Mouse (Mus musculus) spleen, adult 2 months (tissue): ENCODE results near the gene Gm29427. TPM values are rescaled to one million over a fixed set of nuclear protein-coding genes. Genes with fewer than 3 reads are reported as not detected.
"Not testable (repeated sequence)": the region's sequence is repeated elsewhere in the genome, so short reads cannot be mapped to it uniquely, and the experiment has no call there.

ENCODE experiments used
- DNase-seq, 2 experiments: peaks; one replicate each; pipeline versions ENCODE4 v3.0.0 to v3.0.0-alpha.2; 2012 to 2021; ENCODE audit warnings: low spot score in 2 of 2, low read depth in 1 of 2
- H3K27ac ChIP-seq: fragments of 200-500 bp; 2 replicates; pipeline ENCODE4 v1.5.1; 2012; ENCODE audit warnings: low read length, inconsistent platforms; ENCODE audit not compliant: insufficient read depth
- H3K27me3 ChIP-seq: fragments of 200-500 bp; 2 replicates; pipeline ENCODE4 v1.6.1; 2012; ENCODE audit warnings: mild to moderate bottlenecking, moderate library complexity, low read length, inconsistent platforms; ENCODE audit not compliant: control insufficient read depth, insufficient read depth
- H3K36me3 ChIP-seq: fragments of 200-500 bp; 2 replicates; pipeline ENCODE4 v1.6.1; 2012; ENCODE audit warnings: mild to moderate bottlenecking, low read length, inconsistent platforms; ENCODE audit not compliant: control insufficient read depth, insufficient read depth
- H3K4me1 ChIP-seq: fragments of 200-500 bp; 2 replicates; pipeline ENCODE4 v1.6.1; 2011; ENCODE audit warnings: inconsistent platforms; ENCODE audit not compliant: control insufficient read depth, insufficient read depth, insufficient read length
- H3K4me3 ChIP-seq: fragments of 200-500 bp; 2 replicates; pipeline ENCODE4 v1.5.1; 2011; ENCODE audit warnings: mild to moderate bottlenecking, inconsistent platforms; ENCODE audit not compliant: insufficient read depth, insufficient read length; ENCODE audit errors: extremely low read depth
- CTCF ChIP-seq: fragments of 200-500 bp; IDR thresholded peaks from 2 replicates; pipeline ENCODE4 v1.5.1; 2011; ENCODE audit warnings: mild to moderate bottlenecking, inconsistent platforms; ENCODE audit not compliant: insufficient read depth, insufficient read length, insufficient replicate concordance; ENCODE audit errors: extremely low read depth
- POLR2A ChIP-seq: fragments of 200-500 bp; IDR thresholded peaks from 2 replicates; pipeline ENCODE4 v1.6.1; 2011; ENCODE audit warnings: low read depth, low read length, inconsistent platforms
- WGBS: fragments of 180-500 bp; shearing (Covaris S2); methylation state at CpG from one replicate; pipeline ENCODE4 v1.1.7; 2018; 5-methylcytosine and 5-hydroxymethylcytosine counted together
- polyA plus RNA-seq: library from polyadenylated mRNA; depleted of rRNA; stranded (reverse); fragments of >200 nt; gene quantifications from 2 replicates; pipeline ENCODE4 v1.2.3, GENCODE M21; 2012

Gm29427 gene
- polyA plus RNA-seq, 1 experiment = not detected

DNA sequence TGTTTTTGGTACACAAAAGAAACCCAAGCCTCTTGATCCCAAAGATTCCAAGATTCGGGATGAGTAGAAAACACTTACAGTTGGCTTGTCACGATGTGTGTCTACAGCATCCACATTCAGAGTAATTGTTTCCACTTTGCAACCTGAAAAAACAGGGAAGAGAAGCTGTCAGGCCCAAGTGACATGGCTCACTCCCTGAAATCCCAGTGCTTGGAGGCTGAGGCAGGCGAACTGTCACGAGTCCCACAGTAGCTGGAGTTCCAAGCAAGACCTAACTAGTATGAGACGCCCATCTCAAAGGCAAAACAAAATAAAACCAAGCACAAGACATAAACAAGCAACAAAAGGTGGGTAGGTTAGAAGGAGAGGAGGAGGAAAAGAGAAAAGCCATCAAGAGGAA, 17.0 kb downstream of the Gm29427 start:
- 93% methylated on average over 5 of the region's 5 CpGs for WGBS
- no peak overlapping the region for H3K27ac ChIP-seq
- no peak for TF ChIP-seq CTCF
- no peak for TF ChIP-seq POLR2A
- no peaks in the 10 kb centered on the region for H3K4me1 ChIP-seq
- no peaks in the 10 kb centered on the region for H3K27me3 ChIP-seq
- H3K36me3 ChIP-seq = peaks cover 26% of the 10 kb centered on the region
- DNase-seq = no peak
- H3K4me3 ChIP-seq = no peak overlapping the region

DNA sequence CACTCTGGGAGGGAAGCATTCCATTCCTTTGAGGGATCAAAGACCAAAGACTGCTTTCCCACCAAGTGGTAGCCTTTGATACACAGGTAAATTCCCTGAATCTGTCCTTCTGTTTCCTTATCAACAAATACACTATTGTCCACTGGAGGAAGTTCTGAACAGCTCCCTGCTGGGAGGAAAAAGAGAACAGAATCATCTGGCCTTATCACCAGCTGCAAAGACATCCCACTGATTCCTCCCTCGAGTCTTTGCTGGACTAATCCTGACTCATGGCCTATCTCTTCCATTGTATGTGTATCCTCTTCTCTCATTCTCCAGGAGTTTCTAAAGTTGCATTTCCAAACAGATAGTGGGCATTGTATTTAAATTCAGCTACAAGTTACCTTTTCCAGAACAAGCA, 31.7 kb downstream of the Gm29427 start:
- no peak for DNase-seq
- H3K4me3 ChIP-seq = no peak overlapping the region
- 58% methylated on average over 1 of the region's 1 CpGs for WGBS
- H3K27me3 ChIP-seq = no peaks in the 10 kb centered on the region
- H3K36me3 ChIP-seq = no peaks in the 10 kb centered on the region
- no peaks in the 10 kb centered on the region for H3K4me1 ChIP-seq
- no peak overlapping the region for H3K27ac ChIP-seq
- TF ChIP-seq CTCF = no peak

DNA sequence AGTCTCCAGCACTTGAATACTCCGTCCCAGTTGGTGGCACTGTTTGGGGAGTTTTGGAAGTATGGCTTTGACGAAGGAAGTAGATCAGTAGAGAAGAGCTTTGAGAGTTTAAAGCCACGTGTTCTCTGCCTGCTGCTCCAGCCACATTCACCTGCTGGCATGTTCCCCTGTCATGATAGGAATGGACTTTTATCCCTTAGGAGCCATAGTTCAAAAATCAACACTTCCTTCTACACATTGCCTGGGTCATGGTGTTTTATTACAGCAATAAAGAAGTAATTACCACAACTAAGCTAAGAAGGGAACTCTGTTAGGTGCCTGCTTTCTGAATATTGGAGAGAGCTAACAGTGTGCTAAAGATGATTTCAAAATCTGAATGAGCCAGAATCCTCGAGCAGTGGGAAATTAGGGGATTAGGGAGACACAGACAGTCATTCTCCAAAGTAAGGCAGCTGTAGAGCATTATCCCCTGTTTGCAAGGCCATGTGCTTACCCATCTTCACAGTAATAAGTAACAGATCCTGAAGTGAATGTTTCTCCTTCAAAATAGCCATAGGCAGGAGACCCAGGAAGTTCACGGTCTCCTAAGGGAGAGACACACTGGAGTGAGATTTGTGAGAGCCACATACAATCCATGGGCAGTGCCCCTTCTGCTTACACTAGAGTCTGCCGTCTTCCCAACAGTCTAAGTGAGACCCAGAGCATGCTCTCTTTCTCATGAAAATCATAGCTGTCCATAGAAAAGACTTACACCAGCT, 33.8 kb downstream of the Gm29427 start:
- Histone ChIP-seq H3K27ac (no peak overlapping the region), H3K4me1 (no peaks in the 10 kb centered on the region), H3K36me3 (no peaks in the 10 kb centered on the region), H3K4me3 (no peak overlapping the region), H3K27me3 (no peaks in the 10 kb centered on the region)
- 87% methylated on average over 6 of the region's 6 CpGs for WGBS
- no peak for TF ChIP-seq POLR2A
- TF ChIP-seq CTCF = no peak
- DNase-seq = no peak

DNA sequence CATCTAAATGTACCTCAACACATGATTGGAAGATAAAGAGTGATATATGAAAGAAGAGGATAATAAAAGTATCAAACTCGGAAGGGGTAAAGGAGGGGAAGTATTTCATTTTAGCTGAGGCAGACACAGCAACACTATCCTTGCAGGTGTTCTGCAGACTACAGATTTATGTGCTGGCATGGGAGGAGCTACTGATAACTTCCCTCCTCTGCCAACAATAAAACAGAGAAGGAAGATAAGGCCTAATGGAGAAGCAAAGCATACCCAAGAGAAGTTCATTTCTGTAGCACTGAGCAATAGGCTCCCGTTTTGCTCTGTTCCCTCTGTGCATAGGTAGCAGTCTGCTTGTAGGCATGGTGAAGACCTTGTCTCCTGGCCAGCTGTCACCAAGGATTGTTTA, 34.5 kb downstream of the Gm29427 start:
- no peak overlapping the region for H3K27ac ChIP-seq
- WGBS = 30% methylated on average over 2 of the region's 2 CpGs
- H3K4me3 ChIP-seq = no peak overlapping the region

DNA sequence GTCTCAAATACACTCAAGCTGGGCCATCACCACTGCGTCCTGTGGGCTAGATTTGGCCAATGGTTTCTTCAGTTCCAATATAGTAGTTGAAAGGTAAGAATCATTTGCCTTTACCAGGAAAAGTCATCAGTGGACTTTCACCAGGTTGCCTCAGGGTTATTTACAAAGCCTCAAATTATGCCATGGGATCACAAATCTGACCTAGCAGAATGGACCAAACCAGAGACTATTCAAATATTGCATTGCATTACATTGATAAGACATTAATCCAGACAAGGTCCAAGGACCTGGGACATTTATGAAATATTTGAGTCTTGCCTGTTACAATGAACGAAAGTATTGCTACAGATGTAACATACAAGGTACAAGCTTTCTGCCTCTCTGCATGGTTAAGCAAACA, 37.0 kb downstream of the Gm29427 start:
- Histone ChIP-seq H3K27me3 (no peaks in the 10 kb centered on the region), H3K27ac (no peak overlapping the region), H3K36me3 (no peaks in the 10 kb centered on the region), H3K4me3 (no peak overlapping the region), H3K4me1 (no peaks in the 10 kb centered on the region)
- TF ChIP-seq CTCF = no peak
- TF ChIP-seq POLR2A = no peak
- 91% methylated on average over 2 of the region's 2 CpGs for WGBS
- DNase-seq = no peak

More for the DNA sequence above, 34.5 kb downstream of the Gm29427 start:
- no peak for DNase-seq
- H3K4me1 ChIP-seq = no peaks in the 10 kb centered on the region
- TF ChIP-seq CTCF (no peak), POLR2A (no peak)
- H3K27me3 ChIP-seq = no peaks in the 10 kb centered on the region
- H3K36me3 ChIP-seq = no peaks in the 10 kb centered on the region

DNA sequence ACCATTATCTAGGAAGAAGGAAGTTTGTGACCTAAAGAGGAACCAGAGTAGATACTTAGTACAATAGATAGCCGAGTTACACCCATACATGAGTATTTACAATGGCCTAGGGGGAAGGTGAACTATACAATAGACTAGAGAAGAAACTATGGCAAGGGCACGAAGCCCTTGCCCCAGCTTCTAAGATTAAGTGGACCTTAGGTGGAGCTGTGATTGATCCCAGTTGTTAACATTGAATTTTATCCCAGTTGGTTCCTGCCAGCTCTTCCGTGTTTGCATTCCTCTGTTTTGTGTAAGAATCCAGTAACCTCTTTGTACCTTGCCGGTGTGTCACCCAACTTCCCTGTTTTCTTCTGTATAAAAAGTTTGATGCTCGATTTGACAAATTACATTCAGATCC, 52.0 kb downstream of the Gm29427 start:
- not testable (repeated sequence) for H3K27ac ChIP-seq, H3K4me1 ChIP-seq, H3K36me3 ChIP-seq, H3K27me3 ChIP-seq, DNase-seq, H3K4me3 ChIP-seq
- WGBS = 83% methylated on average over 5 of the region's 5 CpGs

DNA sequence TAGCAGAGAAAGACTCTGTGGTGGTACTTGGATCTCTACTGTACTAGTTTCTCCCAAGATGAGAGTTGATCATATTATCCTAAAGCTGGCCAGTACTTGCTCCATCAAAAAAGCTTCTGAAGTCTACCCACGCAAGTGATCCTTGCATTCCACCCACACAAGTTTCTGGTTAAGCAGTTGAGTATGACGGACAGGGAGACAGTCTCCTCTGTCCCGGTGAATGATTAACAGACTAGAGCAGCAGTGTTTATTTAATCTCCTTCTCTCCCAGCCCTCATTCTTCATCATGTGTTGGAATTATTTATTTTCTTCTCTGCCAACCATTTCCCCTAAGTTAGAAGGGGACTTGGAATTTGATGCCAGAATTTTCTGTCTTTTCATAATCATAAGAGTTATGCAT, 54.1 kb downstream of the Gm29427 start, which contains the start of gene C4bp:
Gene C4bp (minus strand): TSS at position 179 of the 400 bp plus-strand sequence.
- 93% methylated on average over 3 of the region's 3 CpGs for WGBS
- Histone ChIP-seq H3K27me3 (peaks cover 2% of the 10 kb centered on the region; the same call in 1 of the 2 replicates), H3K4me3 (no peak within 1 kb of the TSS), H3K36me3 (no peaks in the 10 kb centered on the region), H3K27ac (no peak within 1 kb of the TSS), H3K4me1 (no peaks in the 10 kb centered on the region)
- DNase-seq = no peak
- no peak for TF ChIP-seq CTCF

DNA sequence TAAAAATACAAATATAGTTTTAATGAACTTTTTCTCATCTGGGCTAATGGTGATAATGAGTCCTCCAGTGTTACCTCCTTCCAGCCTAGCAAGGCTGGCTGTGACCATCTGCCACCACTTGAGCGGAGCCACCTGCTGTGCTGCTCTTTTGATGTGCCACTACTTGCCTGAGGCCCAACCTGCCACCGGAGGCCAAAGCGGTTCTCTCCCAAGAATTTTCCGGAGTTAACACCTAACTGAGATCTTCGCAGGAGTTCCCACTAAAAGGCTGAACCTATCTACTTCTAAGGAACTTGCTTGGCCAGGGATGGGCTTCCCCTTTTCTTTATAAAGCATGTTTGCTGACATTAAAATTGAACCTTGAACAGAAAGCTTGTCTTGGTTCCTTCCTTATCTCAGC, 56.0 kb downstream of the Gm29427 start:
- H3K4me1 ChIP-seq, H3K36me3 ChIP-seq, H3K4me3 ChIP-seq, DNase-seq, H3K27me3 ChIP-seq, H3K27ac ChIP-seq: not testable (repeated sequence)
- WGBS = 72% methylated on average over 5 of the region's 5 CpGs
